Comparison of ENCODE assay signal across 20 mouse cellular contexts in genomic region chr7:65962611-65963010, GRCm38 (mm10).
DNase-seq lines count a peak whose midpoint lies in the region.
"Had no signal": no experiment of that assay in that cellular context is flagged by ENCODE, and none has a peak within 500 bp of the region (broad histone marks: within the 10 kb centered on the region; RNA-seq: fewer than 3 reads in every experiment).

No protein-coding gene starts in this region.

- intact Hi-C loops in left cerebral cortex, postnatal 4 days (cut with DNase I) = no loop called here
- intact Hi-C loops in left cerebral cortex, postnatal 10 days (cut with DNase I) = no loop called here
- intact Hi-C loops in heart, postnatal 10 days (cut with DNase I) = no loop called here

- peak; percentile 46 for DNase-seq in left cerebral cortex, postnatal 4 days
- no peak for DNase-seq in left cerebral cortex, postnatal 10 days (ENCODE audit: extremely low spot score in 1 of 2, low spot score in 2 of 2)
- DNase-seq in brain, adult 2 months (ENCODE audit: low read depth, low spot score) = peak; percentile 78
- peak; percentile 45 for DNase-seq in cerebellum, adult 8-10 months
- DNase-seq in cerebellum, postnatal 25 days = peak; percentile 34 to 62
- DNase-seq in heart, postnatal 10 days = no peak
- no peak for DNase-seq in adrenal gland, postnatal 25 days
- DNase-seq in urinary bladder, adult 18-20 months (ENCODE audit: low spot score in 2 of 2) = no peak
- DNase-seq: adrenal gland, adult 2 months; forebrain, postnatal 0 days; gastrocnemius, postnatal 10 days; heart, postnatal 36 days; kidney, adult 9 months; kidney, postnatal 10 days; liver, postnatal 0 days; lung, postnatal 10 days; midbrain, embryonic 14.5 days; retina, postnatal 1 day; right cerebral cortex, postnatal 14 days; thymus, postnatal 14 days had no signal

Comparison
In these comparisons a context has a peak if more than half of its experiments do, and no peak if none do; other contexts are left out.
1. DNase-seq: peak in left cerebral cortex, postnatal 4 days (single experiment), brain, adult 2 months (single experiment), cerebellum, adult 8-10 months (single experiment) and cerebellum, postnatal 25 days (2 of 2); none in left cerebral cortex, postnatal 10 days (0 of 2), heart, postnatal 10 days (0 of 2), adrenal gland, postnatal 25 days (single experiment) and urinary bladder, adult 18-20 months (0 of 2).